Mouse (Mus musculus) lung, postnatal 0 days (tissue): Measurements from ENCODE around the gene Evl. TPM values are rescaled to one million over a fixed set of nuclear protein-coding genes. Genes with fewer than 3 reads are reported as not detected.

Experiments
- ATAC-seq: fragments of 200-750 bp; cut with Nextera tagmentation; 2 replicates; pipeline ENCODE4 v1.8.0; 2017; ENCODE audit warnings: moderate library complexity
- DNase-seq: peaks from one replicate; pipeline ENCODE4 v3.0.0-alpha.2; 2016; ENCODE audit warnings: low spot score
- H3K27ac ChIP-seq: fragments of 300-500 bp; sonication (generic); 2 replicates; pipeline ENCODE4 v1.5.1; 2014; ENCODE audit warnings: antibody characterized with exemption, mild to moderate bottlenecking, low read length, mixed read lengths
- H3K27me3 ChIP-seq: fragments of 300-500 bp; sonication (generic); replicated peaks from 2 replicates; pipeline ENCODE4 v1.6.1; 2014; ENCODE audit warnings: low read length, mixed read lengths; ENCODE audit not compliant: insufficient read depth
- H3K36me3 ChIP-seq: fragments of 300-500 bp; sonication (generic); 2 replicates; pipeline ENCODE4 v1.6.1; 2014; ENCODE audit warnings: low read length, mixed read lengths; ENCODE audit not compliant: insufficient read depth
- H3K4me1 ChIP-seq: fragments of 300-500 bp; sonication (generic); 2 replicates; pipeline ENCODE4 v1.6.1; 2014; ENCODE audit warnings: antibody characterized with exemption, low read depth, low read length, mixed read lengths; ENCODE audit not compliant: insufficient read depth
- H3K4me2 ChIP-seq: fragments of 300-500 bp; sonication (generic); replicated peaks from 2 replicates; pipeline ENCODE4 v1.6.1; 2014; ENCODE audit warnings: low read depth, mild to moderate bottlenecking, low read length, moderate library complexity, mixed read lengths
- H3K4me3 ChIP-seq: fragments of 300-500 bp; sonication (generic); 2 replicates; pipeline ENCODE4 v1.5.1; 2014; ENCODE audit warnings: low read depth, low read length
- H3K9ac ChIP-seq: fragments of 300-500 bp; sonication (generic); replicated peaks from 2 replicates; pipeline ENCODE4 v1.6.1; 2014; ENCODE audit warnings: low read depth, mild to moderate bottlenecking
- H3K9me3 ChIP-seq: fragments of 300-500 bp; sonication (generic); 2 replicates; pipeline ENCODE4 v1.6.1; 2016; ENCODE audit warnings: low read length, mixed read lengths
- CTCF ChIP-seq: IDR thresholded peaks from 2 replicates; pipeline ENCODE4 v1.5.1; 2016; ENCODE audit warnings: antibody characterized with exemption, mild to moderate bottlenecking
- EP300 ChIP-seq: IDR thresholded peaks from 2 replicates; pipeline ENCODE4 v1.6.1; 2016; ENCODE audit warnings: antibody characterized with exemption, mild to moderate bottlenecking, control low read depth
- WGBS: fragments of 180-500 bp; shearing (Covaris S2); extraction: QIAGEN DNeasy Blood & Tissue Kit; methylation state at CpG from one replicate; pipeline ENCODE4 v1.1.7; 2014; 5-methylcytosine and 5-hydroxymethylcytosine counted together
- polyA plus RNA-seq: library from polyadenylated mRNA; unstranded; fragments of >200 nt; fragmentation: Nextera tagmentation; extraction: Ambion mirVana; gene quantifications from 2 replicates; pipeline ENCODE4 v1.2.1, GENCODE M21; 2015

Gene Evl
- polyA plus RNA-seq, 1 experiment from 2014 or later: 45.5 TPM

DNA sequence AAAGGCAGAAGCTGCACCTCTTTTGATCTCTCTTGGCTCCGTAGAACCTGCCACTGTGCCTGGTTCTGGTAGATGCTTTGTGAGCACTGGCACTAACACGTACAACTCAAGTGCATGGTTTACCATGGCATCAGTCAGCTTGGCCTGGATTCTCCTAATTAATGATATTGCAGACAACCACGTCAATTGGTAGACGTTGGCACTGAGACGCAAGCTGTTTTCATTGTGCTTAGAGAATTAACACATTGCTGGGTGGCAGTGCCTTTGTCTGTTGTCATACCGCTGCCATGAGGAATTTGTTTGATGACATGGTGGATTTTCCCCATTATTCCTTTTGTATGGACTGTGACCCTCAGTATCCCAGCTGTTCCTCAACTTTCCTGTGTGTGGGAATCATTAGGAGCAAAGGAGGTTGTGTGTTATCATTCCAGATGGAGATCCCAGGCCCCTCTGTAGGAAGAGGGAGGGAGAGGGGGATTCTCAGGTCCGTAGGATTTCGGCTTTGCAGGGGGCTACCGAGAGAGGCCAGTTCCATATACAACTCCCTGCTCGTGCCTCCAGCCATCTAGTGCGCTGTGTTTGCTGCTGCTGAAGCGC is 10.5 kb downstream of the Evl start:
- ATAC-seq (no peak), DNase-seq (no peak)
- H3K27ac ChIP-seq: no peak overlapping the region
- H3K36me3 ChIP-seq: no peaks in the 10 kb centered on the region
- H3K4me1 ChIP-seq: no peaks in the 10 kb centered on the region
- H3K27me3 ChIP-seq: no peaks in the 10 kb centered on the region
- H3K4me3 ChIP-seq: no peak overlapping the region
- H3K9me3 ChIP-seq: no peaks in the 10 kb centered on the region
- H3K9ac ChIP-seq: no peak overlapping the region
- TF ChIP-seq EP300 (no peak), CTCF (no peak)
- no peak overlapping the region for H3K4me2 ChIP-seq
- WGBS: 79% methylated on average over 12 of the region's 12 CpGs

DNA sequence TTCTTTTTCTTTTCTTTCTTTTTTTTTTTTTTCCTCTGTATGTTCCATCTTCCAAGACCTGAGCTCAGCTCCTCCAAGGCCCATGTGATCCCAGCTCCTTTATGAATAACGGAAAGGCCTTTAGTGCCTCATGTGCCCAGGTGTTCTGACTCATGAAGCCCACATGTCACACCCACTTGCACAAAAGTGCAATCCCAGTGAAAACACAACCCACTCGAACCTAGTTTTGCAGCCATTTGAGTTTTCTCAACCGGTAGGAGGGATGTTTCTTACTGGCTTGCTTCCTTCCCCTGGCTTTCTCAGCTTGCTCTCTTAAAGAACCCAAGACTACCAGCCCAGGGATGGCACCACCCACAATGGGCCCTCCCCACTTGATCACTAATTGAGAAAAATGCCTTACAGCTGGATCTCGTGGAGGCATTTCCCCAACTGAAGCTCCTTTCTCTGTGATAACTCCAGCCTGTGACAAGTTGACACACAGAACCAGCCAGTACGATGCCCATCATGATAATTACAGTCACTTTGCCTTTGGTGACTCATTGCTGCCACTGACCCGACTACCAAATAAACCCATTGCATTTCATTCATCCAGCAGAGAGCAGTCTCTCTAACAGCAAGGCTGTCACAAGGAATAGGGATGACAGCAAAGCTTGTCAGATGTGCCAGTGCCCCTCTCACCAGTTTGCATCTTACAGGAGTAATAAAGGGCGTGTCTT is 24.8 kb downstream of the Evl start:
- no peak for ATAC-seq

DNA sequence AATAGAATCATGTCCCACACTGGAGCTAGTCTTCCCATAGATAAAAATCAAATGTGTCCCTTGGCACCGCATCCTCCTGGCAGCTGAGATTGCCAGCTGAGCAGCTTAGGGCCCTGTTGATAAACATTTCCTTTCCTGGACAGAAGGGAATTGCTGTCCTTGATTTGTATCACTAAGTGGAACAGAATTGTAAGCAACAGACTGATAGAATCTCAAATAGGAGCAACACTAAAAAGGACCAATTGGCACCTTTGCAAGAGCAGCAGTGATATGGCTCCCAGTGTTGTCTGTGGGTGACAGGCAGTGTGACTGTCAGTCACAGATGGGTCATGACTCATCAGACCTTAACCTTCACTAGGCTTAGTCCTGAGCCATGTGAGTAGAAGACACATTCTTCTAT is 29.3 kb downstream of the Evl start:
- Histone ChIP-seq H3K4me2 (no peak overlapping the region), H3K4me1 (no peaks in the 10 kb centered on the region), H3K27ac (no peak overlapping the region), H3K27me3 (no peaks in the 10 kb centered on the region), H3K36me3 (no peaks in the 10 kb centered on the region), H3K4me3 (no peak overlapping the region), H3K9ac (no peak overlapping the region), H3K9me3 (no peaks in the 10 kb centered on the region)
- DNase-seq: peak; percentile 17
- no peak for TF ChIP-seq CTCF
- peak; percentile 67; the same call in 1 of the 2 replicates for TF ChIP-seq EP300
- 39% methylated on average over 1 of the region's 1 CpGs for WGBS
- ATAC-seq: peak; percentile 40; the same call in 1 of the 2 replicates

More for the DNA sequence above, 24.8 kb downstream of the Evl start:
- Histone ChIP-seq H3K4me3 (no peak overlapping the region), H3K9me3 (no peaks in the 10 kb centered on the region), H3K36me3 (no peaks in the 10 kb centered on the region), H3K27ac (no peak overlapping the region), H3K27me3 (no peaks in the 10 kb centered on the region), H3K9ac (no peak overlapping the region), H3K4me2 (no peak overlapping the region), H3K4me1 (no peaks in the 10 kb centered on the region)
- 75% methylated on average over 7 of the region's 7 CpGs for WGBS
- DNase-seq: no peak
- TF ChIP-seq CTCF: no peak
- TF ChIP-seq EP300: no peak

DNA sequence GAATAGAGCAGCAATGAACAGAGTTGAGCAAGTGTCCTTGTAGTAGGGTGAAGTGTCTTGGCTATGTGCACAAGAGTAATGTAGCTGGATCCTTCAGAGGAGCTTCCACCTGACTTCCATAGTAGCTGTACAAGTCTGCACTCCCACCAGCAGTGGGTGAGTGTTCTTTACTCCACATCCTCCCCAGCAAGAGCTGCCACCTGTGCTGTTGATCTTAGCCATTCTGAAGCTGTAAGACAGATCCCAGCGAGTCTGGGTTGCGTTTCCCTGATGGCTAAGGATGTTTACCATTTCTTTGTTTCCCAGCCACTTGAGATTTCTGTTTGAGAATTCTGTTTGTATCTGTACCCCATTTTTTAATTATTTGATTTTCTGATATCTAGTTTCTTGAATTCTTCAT is 35.6 kb downstream of the Evl start:
- WGBS: 46% methylated on average over 2 of the region's 2 CpGs
- no peak for TF ChIP-seq CTCF
- TF ChIP-seq EP300: no peak

DNA sequence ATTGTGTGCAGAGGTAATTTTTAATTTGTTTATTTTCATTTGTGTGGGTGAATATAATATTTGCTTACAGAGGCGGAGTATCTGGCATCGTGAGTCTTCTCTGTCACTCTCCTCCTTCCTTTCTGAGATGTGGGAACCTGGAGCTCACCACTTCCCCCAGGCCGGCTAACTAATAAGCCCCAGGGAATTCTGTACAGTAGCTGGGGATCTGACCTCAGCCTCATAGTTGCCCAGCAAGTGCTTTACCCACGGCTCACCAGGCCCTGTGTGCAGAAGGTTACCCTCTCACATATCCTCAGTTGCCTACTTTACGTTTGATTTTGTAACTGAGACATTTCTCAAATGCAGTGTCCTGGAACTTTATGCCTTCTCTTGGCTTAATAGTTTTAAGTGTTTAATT is 37.1 kb downstream of the Evl start:
- TF ChIP-seq EP300: no peak
- no peak for ATAC-seq

More for the DNA sequence above, 35.6 kb downstream of the Evl start:
- no peak overlapping the region for H3K27ac ChIP-seq
- ATAC-seq: no peak
- DNase-seq: no peak
- no peaks in the 10 kb centered on the region for H3K36me3 ChIP-seq
- no peak overlapping the region for H3K9ac ChIP-seq
- H3K4me1 ChIP-seq: no peaks in the 10 kb centered on the region
- H3K4me2 ChIP-seq: no peak overlapping the region
- no peak overlapping the region for H3K4me3 ChIP-seq
- no peaks in the 10 kb centered on the region for H3K9me3 ChIP-seq
- H3K27me3 ChIP-seq: no peaks in the 10 kb centered on the region

DNA sequence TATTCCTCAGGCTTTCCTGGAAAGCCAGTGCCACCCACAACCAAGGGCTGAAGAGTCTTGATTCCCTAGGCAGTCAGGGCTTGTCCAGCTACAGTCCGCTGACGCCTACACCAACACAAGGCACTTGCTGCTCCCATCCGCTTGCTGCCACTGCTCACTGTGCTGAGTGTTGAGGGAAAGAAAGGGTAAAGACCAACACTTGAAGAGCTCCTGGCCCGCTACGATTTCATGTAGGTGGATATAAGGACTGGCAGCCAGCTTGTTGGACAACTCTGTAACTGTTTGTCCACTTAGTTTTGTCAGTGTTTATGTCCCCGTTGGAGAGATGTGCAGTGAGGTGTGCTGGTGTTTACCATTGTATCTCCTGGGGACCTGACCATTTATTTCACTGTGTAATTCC is 38.3 kb downstream of the Evl start:
- no peak overlapping the region for H3K4me2 ChIP-seq
- H3K36me3 ChIP-seq: no peaks in the 10 kb centered on the region
- no peak for DNase-seq
- TF ChIP-seq EP300 (no peak), CTCF (no peak)
- H3K9ac ChIP-seq: no peak overlapping the region
- ATAC-seq: no peak
- WGBS: 67% methylated on average over 6 of the region's 6 CpGs
- no peaks in the 10 kb centered on the region for H3K9me3 ChIP-seq
- no peaks in the 10 kb centered on the region for H3K27me3 ChIP-seq
- no peak overlapping the region for H3K4me3 ChIP-seq
- no peaks in the 10 kb centered on the region for H3K4me1 ChIP-seq
- no peak overlapping the region for H3K27ac ChIP-seq

More for the DNA sequence above, 37.1 kb downstream of the Evl start:
- Histone ChIP-seq H3K4me1 (no peaks in the 10 kb centered on the region), H3K36me3 (no peaks in the 10 kb centered on the region), H3K27ac (no peak overlapping the region), H3K4me3 (no peak overlapping the region), H3K27me3 (no peaks in the 10 kb centered on the region), H3K4me2 (no peak overlapping the region), H3K9me3 (no peaks in the 10 kb centered on the region), H3K9ac (no peak overlapping the region)
- WGBS: 62% methylated on average over 5 of the region's 5 CpGs
- DNase-seq: no peak
